Mouse (Mus musculus): Measurements from ENCODE around the gene Sv2a.

DNA sequence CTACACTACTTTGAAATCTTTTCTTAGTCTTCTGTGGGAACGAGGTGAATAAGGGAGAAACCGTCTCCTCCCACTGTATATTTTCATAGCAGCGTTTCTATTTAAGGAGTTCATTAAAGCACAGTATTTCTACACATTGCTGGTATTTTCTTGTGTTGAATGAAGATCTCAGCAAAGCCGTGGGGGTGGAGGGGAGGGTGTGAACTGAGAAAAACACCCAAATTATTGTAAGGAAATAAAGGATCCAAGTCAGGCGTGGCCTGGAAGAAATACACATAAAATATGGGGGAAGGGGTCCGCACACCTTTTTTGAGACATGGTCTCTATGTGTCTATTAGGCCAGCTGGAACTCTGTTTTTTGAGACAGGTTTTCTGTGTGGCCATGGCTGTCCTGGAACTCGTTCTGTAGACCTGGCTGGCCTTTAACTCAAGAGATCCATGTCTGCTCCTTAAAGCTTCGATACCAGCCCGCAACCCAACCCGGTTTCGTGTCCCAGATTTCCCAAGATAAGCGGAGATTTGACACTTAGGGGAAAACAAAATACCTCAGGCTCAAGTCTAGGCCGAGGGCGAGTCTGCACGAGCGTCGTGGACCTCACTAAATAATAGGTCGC lies 9.3 kb upstream of the Sv2a start:
- TF ChIP-seq POLR2A (IDR thresholded peaks at IDR 0.05; ENCODE audit: borderline replicate concordance, extremely low read depth, insufficient read depth, insufficient read length, poor library complexity, severe bottlenecking), result no peak
- no peak for TF ChIP-seq CTCF (IDR thresholded peaks at IDR 0.05; ENCODE audit: borderline replicate concordance, extremely low read depth, insufficient read depth, insufficient read length)

Measured in brain, embryonic 14.5 days (tissue).